Mouse (Mus musculus) Muller cell, postnatal 12 days (primary cell): ENCODE measurements around the gene Cilp.

ENCODE experiments used
- DNase-seq: peaks from one replicate; pipeline ENCODE4 v3.0.0-alpha.2; 2015; ENCODE audit errors: inconsistent ontology term

The Cilp gene

DNA sequence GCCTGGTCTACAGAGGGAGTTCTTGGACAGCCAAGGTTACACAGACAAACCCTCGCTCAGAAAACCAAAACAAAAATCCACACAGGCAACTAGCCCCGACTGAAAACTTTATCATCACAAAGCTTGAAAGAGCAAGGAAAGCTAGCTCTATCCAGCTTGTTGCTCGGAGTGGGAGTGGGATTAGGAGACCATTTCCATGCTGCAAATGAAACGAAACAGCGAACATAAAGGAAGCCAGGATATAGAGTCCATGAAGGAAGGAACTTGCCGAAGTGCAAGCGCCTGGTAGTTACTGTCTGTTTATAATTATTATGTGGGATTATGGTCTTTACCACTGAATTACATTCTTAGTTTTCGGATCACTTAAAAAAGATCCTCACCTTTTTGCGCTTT is 28.6 kb downstream of the Cilp start:
- peak; percentile 24 for DNase-seq

DNA sequence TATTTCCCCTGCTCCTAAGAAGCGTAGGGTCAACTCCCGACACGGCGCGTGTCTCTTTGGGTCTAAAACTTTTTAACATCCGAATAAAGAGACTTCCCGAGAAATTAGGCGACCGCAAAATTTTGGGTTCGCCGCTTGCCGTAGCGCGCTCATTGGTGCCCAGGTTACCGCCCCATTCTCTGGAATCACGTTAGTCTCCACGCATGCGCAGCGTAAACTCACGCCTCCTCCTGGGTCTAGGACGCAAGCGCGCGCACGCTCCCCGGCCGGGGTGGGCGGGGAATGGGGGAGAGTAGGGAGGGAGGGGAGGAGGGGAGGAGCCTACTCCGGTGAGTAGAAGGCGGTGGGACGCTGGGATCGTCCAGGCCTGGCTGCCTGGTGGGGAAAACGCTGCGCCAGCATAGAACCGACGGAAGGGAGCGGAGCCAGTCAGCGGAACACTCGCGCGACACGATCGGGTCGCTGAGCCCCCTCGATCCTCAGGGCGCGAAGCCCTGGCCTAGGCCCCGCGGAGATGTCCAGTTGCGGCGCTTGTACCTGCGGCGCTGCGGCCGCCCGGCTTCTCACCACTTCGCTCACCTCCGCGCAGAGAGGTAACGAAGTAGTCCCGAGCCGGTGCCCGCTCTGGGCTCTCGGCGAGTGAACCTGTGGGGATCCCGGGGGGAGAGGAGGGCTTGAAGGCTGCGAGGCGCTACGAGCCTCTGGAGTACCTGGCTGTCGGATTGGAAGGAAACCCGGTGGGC is 29.2 kb downstream of the Cilp start, which contains the start of gene Clpx:
Gene Clpx (plus strand): TSS at position 288 of the 743 bp plus-strand sequence.
- DNase-seq = peak; percentile 100

DNA sequence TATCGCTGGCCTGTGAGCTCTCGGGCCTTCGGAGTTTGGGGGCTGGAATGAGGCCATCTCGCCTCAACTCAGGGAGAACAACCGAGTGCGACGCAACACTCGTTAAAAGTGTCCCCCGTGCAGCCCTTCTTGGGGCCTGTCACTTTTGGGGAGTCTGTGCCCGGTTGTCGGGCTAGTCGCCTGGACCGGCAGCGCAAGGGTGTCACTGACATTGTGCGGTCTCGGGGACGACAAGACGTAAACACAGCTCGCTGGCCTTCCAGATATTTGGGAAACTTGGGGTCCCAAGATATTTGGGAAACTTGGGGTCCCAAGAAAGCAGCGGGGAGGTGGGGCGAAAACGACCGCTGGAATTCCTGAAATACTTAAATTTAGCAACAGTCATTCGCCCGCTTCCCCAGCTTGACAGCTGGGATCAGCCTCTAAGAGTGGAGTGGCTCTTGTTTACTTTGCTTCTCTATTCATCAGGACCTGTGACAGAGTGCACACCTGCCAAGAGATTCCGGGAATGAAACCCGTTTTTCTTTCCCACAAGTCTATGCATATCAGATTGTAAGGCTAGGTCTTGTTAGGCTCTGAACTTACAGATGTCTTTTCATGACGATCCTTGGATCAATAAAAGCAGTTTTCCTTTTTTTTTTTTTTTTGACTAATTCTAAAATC is 29.9 kb downstream of the Cilp start:
- peak; percentile 36 for DNase-seq

DNA sequence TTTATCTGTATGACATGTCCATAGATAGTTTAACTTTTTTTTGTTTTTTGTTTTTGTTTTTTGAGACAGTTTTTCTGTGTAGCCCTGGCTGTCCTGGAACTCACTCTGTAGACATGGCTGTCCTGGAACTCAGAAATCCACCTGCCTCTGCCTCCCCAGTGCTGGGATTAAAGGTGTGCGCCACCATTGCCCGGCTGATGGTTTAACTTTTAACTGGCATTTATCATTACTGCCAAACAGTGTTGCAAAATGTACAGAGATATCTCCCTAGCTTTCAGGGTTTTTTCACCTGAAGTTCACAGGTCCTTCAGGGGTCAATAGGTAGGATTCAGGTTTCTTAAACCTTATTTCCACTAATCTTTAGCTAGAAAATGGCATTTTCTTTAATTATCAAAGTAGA is 32.1 kb downstream of the Cilp start:
- no peak for DNase-seq

DNA sequence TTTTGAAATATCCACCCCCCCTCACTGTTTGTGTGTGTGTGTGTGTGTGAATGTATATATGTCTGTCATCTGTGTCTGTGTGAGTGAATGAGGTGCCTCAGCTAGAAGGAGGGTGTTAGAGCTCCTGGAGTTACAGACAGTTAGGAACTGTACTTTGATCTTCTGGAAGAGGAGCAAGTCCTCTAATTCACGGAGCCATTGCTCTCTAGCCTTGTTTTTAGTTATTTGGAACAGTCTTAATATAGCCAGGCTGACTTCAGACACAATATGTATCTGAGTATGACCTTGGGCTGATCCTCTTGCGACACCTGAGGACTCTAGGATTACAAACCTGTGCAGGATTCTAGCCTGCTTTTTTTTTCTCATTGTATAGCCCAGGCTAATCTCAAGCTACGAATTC is 33.8 kb downstream of the Cilp start:
- no peak for DNase-seq

DNA sequence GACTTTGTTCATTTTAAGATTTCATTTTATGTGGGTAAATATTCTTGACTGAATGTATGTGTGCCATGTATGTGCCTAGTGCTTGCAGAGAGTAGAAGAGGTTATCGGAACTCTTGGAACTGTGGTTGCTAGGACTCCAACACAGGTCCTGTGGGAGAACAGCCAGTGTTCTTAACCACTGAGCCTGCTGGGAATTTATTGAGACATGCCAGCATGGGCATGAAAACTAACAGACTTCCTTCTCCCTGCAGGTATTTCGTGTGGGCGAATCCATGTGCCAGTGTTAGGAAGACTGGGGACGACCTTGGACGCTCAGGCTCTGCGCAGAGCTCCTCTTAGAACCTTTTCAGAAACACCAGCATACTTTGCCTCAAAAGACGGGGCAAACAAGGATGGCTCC is 34.7 kb downstream of the Cilp start:
- no peak for DNase-seq

DNA sequence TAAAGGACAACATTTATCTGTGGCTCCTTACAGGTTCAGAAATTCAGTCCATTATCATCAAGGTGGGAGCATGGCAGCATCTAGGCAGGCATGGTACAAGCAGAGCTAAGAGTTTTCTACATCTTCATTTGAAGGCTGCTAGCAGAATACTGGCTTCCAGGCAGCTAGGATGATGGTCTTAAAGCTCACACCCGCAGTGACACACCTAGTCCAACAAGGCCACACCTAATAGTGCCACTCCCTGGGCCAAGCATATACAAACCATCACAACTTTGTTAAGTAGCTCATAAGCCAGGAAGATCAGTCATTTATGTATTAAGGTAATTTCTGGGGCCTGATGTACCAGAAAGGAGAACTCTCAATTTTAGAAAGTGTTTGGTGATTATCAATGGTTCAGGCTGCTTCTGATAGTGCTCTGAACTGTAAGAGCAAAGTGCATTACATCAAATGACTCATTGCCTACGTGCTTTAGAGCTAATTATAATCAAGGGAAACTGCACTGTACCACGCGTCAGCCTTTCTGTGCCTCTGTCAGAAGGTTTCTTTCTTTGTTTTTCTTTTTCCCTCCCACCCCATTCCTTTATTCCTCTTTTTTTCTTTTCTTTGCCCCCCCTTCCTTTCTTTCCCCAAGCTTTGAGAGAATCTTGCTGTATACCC is 37.5 kb downstream of the Cilp start:
- DNase-seq = no peak

DNA sequence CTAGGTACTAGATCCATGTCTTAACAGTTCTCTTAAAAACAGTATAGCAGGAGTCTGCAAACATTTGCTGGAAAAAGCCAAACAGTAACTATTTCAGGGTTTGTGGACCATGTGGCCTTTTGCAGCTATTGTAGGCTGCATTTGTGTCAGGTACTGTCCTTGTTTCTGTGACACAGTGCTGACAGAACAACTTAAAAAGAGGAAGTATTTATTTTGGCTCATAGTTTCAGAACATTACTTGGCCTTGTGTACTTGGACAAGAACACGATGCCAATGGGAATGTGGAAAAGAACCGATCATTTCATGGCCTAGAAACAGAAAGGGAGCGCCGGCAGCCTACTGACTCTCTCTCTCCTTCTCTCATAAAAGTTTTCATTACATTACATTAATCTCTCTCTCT is 38.6 kb downstream of the Cilp start:
- DNase-seq = no peak

DNA sequence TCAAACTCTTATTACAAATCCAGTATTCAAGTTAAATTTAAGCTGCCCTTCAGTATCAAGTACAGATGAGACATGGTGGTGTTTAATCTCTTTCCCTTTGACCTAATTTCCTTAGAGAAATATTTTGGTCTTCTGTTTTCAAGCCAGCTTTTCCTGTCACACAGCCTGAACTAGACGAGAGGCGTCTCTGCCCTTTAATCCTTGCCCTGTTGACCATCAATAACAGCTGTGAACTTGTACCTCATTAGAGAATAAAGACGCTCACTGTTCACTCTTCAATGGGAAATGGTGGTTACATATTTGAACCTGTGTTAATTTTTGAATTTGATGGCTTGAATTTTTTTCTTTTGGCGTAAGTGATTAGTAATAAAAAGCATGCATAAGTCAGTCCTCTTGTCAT is 39.3 kb downstream of the Cilp start:
- DNase-seq = peak; percentile 69

DNA sequence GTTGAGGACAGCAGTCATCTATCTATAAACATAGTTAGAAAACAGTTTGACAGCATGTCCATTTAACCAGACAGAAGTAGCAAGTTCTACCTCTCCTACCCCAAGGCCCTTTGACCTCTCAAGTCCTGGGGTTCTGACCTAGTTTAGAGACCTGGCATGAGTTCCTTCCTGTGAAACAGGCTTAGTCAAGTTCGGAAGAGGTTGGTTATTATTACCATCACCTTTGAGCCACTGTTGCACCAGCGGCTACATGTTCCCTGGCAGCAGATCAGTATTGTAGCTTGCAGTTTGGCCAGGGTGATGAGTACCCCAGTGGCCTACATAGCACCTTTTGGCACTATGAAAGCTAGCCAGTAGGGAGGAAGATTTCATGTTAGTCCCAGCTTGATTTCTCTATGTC is 41.7 kb downstream of the Cilp start:
- no peak for DNase-seq

DNA sequence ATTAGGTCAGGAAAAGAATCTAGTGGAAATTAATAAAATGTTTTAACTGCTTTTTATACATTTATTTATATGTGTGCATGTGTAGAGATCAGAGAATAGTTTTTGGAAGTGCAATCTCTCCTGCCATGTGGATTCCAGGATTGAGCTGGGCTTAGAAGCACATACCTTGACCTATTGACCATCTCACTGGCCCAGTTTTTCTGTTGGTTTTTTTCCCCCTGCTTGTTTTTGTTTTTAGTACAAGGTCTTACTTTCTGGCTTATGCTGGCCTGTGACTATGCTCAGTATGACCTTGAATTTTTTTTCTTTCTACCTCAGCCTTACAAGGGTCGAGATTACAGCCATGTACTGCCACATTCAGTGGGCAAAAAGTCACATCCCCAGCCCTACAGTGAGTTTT is 43.0 kb downstream of the Cilp start:
- DNase-seq = no peak

DNA sequence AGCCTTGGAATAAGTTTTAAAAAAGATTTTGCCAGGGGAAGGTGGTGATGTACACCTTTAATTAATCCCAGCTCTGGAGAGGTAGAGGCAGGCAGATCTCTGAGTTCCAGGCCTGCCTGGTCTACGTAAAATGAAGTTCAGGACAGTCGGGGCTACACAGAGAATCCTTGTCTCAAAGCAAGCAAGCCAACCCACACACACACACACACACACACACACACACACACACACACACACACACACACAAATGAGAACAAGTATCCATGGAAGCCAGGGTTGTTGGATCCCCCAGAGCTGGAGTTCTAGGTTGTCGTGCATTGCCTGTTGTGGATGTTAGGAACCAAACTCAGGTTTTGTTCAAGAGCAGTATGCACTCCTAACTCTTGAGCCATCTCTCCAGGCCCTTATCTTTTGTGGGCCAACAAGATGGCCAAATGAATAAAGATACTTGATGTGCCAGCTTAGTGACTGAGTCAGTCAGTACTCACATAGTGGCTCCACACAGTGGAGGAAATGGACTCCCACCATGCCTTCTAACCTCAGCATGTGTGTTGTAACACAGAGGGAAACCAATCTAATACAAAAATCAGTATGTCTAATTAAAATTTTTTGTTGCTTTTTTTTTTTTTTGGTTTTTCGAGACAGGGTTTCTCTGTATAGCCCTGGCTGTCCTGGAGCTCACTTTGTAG is 47.8 kb downstream of the Cilp start:
- no peak for DNase-seq

DNA sequence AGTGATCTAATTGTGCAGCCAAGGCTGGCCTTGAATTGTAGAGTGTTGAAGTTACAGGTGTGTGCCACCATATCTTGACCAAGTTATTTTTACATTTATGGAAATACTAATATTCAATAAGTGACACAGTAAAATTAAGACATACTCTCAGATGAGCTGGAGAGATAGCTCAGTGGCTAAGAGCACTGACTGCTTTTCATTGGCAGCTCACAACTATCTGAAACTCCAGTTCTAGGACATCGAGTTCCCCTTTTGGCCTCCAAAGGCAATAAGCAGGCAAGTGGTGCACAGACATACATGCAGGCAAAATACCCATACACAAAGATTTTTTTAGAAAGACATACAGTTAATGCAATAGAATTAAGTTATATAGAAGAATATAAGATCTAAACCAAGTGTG is 48.9 kb downstream of the Cilp start:
- DNase-seq = no peak

DNA sequence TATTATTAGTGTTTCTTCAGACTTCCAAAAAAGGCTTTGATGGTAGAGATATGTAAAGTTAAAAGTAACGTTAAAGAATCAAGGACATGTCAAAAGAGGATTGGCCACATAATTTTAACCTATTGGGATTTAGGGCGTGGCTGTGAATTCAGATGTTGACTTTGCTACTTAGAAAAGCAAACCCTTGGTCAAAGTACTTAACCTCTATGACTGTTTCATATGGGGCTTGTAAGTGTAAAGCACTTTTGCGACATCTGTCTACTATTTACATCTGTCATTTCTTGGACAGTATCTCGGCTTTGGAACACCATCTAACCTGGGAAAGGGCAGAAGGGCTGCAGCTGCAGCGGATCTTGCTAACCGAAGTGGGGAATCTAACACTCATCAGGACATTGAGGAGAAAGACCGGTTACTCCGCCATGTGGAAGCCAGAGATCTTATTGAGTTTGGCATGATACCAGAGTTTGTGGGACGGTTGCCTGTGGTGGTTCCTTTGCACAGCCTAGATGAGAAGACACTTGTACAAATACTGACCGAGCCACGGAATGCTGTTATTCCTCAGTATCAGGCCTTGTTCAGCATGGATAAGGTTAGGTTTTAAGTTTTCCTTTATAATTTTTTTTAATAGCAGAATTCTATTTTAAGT is 57.4 kb downstream of the Cilp start:
- no peak for DNase-seq

DNA sequence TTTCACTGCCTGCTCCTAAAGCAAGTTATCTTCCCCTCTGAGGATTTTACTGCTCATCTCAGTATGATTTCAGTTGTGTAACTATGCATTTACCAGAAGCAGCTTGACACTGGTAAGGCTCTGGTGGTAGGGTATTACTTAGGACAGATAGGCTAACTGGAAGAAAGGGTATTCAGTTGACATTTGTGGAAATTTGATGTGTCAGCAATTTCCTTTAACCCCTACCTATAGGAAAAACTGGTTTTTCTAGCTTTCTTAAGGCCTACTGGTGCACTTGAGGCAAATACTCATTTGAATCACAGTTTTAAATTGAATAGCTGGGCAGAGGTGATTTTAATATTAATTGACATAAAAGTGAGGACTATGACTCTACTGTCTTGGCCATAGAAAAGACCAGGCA is 61.0 kb downstream of the Cilp start:
- no peak for DNase-seq

DNA sequence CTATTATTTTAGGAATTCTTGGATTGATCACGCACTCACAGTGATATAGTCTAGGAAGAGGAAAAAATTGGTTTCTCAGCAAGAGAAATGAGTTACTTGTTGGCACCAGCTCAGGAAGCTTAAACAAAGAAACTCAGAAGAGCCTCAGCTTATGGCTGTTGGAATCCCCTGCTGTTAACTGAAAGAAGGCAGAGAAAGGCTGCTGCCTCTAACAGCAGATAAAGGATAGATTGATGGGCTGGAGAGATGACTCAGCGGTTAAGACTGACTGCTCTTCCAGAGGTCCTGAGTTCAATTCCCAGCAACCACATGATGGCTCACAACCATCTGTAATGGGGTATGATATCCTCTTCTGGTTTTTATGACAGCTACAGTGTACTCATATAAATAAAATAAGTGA is 62.4 kb downstream of the Cilp start:
- no peak for DNase-seq
